Mouse (Mus musculus) forebrain, postnatal 0 days (tissue): ENCODE measurements around the gene Fcgr3. TPM values are rescaled to one million over a fixed set of nuclear protein-coding genes. Genes with fewer than 3 reads are reported as not detected.

Source experiments
- ATAC-seq: fragments of 200-750 bp; cut with Nextera tagmentation; 2 replicates; pipeline ENCODE4 v1.8.0; 2017; ENCODE audit warnings: mild to moderate bottlenecking, moderate library complexity
- DNase-seq: peaks from one replicate; pipeline ENCODE4 v3.0.0-alpha.2; 2015
- H3K27ac ChIP-seq: fragments of 300-500 bp; sonication (generic); 2 replicates; pipeline ENCODE4 v1.5.1; 2014; ENCODE audit warnings: low read depth, mild to moderate bottlenecking, antibody characterized with exemption, low read length, moderate library complexity, mixed read lengths
- H3K27me3 ChIP-seq: fragments of 300-500 bp; sonication (generic); 2 replicates; pipeline ENCODE4 v1.6.1; 2014; ENCODE audit warnings: mild to moderate bottlenecking, low read length, mixed read lengths; ENCODE audit not compliant: insufficient read depth
- H3K36me3 ChIP-seq: fragments of 300-500 bp; sonication (generic); 2 replicates; pipeline ENCODE4 v1.6.1; 2014; ENCODE audit warnings: mild to moderate bottlenecking, moderate library complexity; ENCODE audit not compliant: insufficient read depth
- H3K4me1 ChIP-seq: fragments of 300-500 bp; sonication (generic); 2 replicates; pipeline ENCODE4 v1.6.1; 2014; ENCODE audit warnings: antibody characterized with exemption; ENCODE audit not compliant: insufficient read depth
- H3K4me2 ChIP-seq: fragments of 300-500 bp; sonication (generic); 2 replicates; pipeline ENCODE4 v1.6.1; 2014; ENCODE audit warnings: low read depth, mild to moderate bottlenecking, moderate library complexity
- H3K4me3 ChIP-seq: fragments of 300-500 bp; sonication (generic); 2 replicates; pipeline ENCODE4 v1.5.1; 2014; ENCODE audit warnings: low read depth, low read length, mixed read lengths
- H3K9ac ChIP-seq: fragments of 300-500 bp; sonication (generic); 2 replicates; pipeline ENCODE4 v1.6.1; 2014; ENCODE audit warnings: mild to moderate bottlenecking
- H3K9me3 ChIP-seq: fragments of 300-500 bp; sonication (generic); 2 replicates; pipeline ENCODE4 v1.6.1; 2016; ENCODE audit warnings: low read length
- CTCF ChIP-seq: sonication (generic); IDR thresholded peaks from 2 replicates; pipeline ENCODE4 v1.5.1; 2016; ENCODE audit warnings: antibody characterized with exemption, control low read depth, low read depth
- WGBS: fragments of 180-500 bp; shearing (Covaris S2); extraction: QIAGEN DNeasy Blood & Tissue Kit; methylation state at CpG from one replicate; pipeline ENCODE4 v1.1.7; 2014; 5-methylcytosine and 5-hydroxymethylcytosine counted together
- polyA plus RNA-seq: library from polyadenylated mRNA; unstranded; fragments of >200 nt; fragmentation: Nextera tagmentation; extraction: Ambion mirVana; gene quantifications from 2 replicates; pipeline ENCODE4 v1.2.1, GENCODE M21; 2015
- total RNA-seq: library from RNA; depleted of rRNA; stranded (reverse); fragments of >200 nt; gene quantifications from 2 replicates; pipeline ENCODE4 v1.2.3, GENCODE M21; 2014

Fcgr3 gene
- total and polyA plus RNA-seq, 2 experiments from 2014 or later, result 13.9 to 14.9 TPM

DNA sequence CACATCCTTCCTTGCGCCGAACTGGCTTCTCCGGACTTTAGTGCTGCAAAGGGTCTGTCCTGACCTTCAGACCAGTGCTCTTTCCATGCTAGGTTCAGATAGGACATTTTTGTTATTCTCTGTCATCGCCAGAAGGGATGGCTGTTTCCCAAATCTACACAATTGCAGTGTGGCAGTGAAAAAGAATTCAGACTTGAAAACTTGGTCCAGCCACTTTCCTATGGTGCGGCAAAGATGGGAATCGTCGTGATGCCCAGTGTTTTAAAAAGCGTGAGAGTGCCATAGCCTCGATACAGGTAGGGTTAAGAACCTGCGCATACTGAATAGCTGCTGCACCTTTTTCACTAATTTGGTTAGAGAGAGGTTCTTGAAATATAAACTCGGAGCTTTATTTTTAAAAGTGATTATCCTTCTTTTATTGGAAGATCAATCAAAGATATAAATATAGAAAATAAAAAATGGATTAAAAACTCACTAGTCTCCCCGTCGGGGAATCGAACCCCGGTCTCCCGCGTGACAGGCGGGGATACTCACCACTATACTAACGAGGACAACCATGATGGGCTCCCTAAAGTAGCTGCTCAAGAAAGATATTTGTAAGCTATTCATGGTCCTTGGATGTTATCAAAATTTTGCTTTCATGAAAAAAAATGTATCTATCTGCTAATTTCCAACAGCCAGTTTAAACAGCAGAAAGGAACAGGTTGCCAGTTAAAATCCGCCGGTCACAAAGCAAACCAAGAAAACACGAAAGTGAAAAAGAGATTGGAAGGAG is 28.0 kb downstream of the Fcgr3 start:
- peak; percentile 61 for ATAC-seq
- H3K9me3 ChIP-seq, result no peaks in the 10 kb centered on the region
- peak overlapping the region; percentile 48 for H3K4me3 ChIP-seq
- TF ChIP-seq CTCF, result 0 out of 2 replicates have a peak, but pooled peaks have one; percentile 9
- no peaks in the 10 kb centered on the region for H3K36me3 ChIP-seq
- no peak overlapping the region; the same call in 1 of the 2 replicates for H3K9ac ChIP-seq
- 3% methylated on average over 22 of the region's 22 CpGs for WGBS
- DNase-seq, result peak; percentile 93
- no peak overlapping the region for H3K27ac ChIP-seq
- no peaks in the 10 kb centered on the region for H3K27me3 ChIP-seq
- peak overlapping the region; percentile 52 for H3K4me2 ChIP-seq
- no peaks in the 10 kb centered on the region for H3K4me1 ChIP-seq

DNA sequence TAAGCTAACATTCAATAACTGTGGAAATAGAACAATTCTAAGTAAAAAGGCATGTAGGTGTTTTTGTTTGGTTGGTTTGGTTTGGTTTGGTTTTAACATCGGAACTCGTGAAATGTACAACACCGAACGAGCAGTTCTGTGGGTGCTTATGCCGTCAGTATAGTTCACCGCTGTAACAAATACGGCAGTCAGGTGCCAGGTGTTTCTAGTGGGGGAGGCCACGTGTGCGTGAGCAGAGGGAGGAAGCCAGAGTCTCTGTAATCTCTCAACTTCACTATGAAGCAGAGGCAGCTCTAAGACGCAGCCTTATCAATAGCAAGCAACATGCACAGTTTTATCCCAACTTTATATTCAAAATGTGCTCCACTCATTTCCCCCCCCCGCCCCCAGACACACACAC is 29.1 kb downstream of the Fcgr3 start:
- DNase-seq (no peak), ATAC-seq (no peak)
- no peaks in the 10 kb centered on the region for H3K4me1 ChIP-seq
- WGBS, result 45% methylated on average over 11 of the region's 11 CpGs
- no peak overlapping the region for H3K27ac ChIP-seq
- TF ChIP-seq CTCF, result no peak
- H3K4me2 ChIP-seq, result peak overlapping the region; percentile 67
- no peaks in the 10 kb centered on the region for H3K9me3 ChIP-seq
- 0 out of 2 replicates have a peak overlapping the region, but pooled peaks have one; percentile 9 for H3K4me3 ChIP-seq
- no peaks in the 10 kb centered on the region for H3K36me3 ChIP-seq
- no peaks in the 10 kb centered on the region for H3K27me3 ChIP-seq
- no peak overlapping the region for H3K9ac ChIP-seq

DNA sequence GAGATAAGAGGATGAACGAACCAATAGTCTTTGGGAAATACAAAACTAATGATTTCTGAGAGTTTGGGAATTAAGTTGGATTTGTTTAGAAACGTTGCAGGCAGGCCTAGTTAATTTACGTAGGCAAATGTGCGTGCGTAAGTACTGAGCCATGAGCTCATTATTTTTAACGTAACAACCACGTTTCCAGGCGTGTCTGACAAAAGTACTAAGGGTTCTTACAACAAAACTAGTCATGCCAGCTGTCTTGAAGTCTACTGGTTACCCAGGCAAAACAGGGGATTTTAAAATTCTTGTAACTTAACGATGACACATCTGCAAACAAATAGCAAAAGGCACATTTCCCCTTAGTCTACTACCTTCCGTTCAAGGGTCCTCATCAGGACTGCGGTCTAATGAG is 30.5 kb downstream of the Fcgr3 start:
- no peak for TF ChIP-seq CTCF
- H3K9me3 ChIP-seq, result no peaks in the 10 kb centered on the region
- peak; percentile 25 for ATAC-seq
- peak overlapping the region; percentile 48; the same call in 1 of the 2 replicates for H3K9ac ChIP-seq
- H3K4me2 ChIP-seq, result peak overlapping the region; percentile 67
- no peaks in the 10 kb centered on the region for H3K36me3 ChIP-seq
- DNase-seq, result no peak
- no peak overlapping the region for H3K27ac ChIP-seq
- 2% methylated on average over 11 of the region's 11 CpGs for WGBS
- peak overlapping the region; percentile 60 for H3K4me3 ChIP-seq
- 0 out of 2 replicates have a peak, but pooled peaks cover 7% of the 10 kb centered on the region for H3K27me3 ChIP-seq
- H3K4me1 ChIP-seq, result no peaks in the 10 kb centered on the region

DNA sequence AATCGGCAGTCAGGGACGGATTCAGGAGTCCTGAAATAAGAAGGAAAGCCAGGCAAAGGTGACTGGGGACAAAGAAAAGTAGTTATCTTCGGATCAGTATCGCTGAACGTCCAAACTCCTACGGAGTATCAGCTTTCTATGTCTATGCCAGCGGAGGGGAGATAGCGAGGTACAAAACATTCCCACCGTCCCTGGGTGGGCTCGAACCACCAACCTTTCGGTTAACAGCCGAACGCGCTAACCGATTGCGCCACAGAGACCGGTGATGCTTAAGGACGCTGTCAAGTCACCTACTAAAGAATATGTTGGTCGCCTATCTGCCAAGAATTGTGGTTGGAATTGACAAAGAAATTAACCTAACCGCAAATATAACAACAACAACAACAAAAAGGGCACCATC is 31.0 kb downstream of the Fcgr3 start:
- DNase-seq, result peak; percentile 95
- no peaks in the 10 kb centered on the region for H3K4me1 ChIP-seq
- H3K27ac ChIP-seq, result 0 out of 2 replicates have a peak overlapping the region, but pooled peaks have one; percentile 9
- H3K9me3 ChIP-seq, result no peaks in the 10 kb centered on the region
- no peak for TF ChIP-seq CTCF
- no peaks in the 10 kb centered on the region for H3K36me3 ChIP-seq
- H3K27me3 ChIP-seq, result 0 out of 2 replicates have a peak, but pooled peaks cover 7% of the 10 kb centered on the region
- WGBS, result under 1% methylated on average over 20 of the region's 20 CpGs
- ATAC-seq, result peak; percentile 80
- peak overlapping the region; percentile 60 for H3K4me3 ChIP-seq
- peak overlapping the region; percentile 48 for H3K9ac ChIP-seq
- peak overlapping the region; percentile 67 for H3K4me2 ChIP-seq

DNA sequence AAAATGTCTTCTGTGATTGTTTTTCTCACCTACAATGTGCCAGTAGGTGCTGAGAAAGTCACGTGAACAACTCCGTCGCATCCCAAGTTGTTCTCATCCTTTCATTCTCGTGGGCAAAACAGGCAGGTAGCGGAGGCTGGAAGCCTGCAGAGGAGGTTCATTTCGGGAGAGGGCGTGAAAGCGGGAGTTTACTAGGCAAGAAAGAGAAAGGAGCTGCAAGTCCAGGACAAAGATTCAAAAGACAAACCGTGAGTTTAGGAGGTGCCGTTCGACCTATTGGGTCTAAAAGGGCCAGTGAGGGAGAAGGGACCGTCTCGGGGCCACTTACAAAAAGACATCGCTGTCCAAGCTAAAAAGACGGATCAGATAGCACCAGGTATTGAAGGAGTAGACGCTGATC is 31.5 kb downstream of the Fcgr3 start:
- ATAC-seq, result 0 out of 2 replicates have a peak, but pooled peaks have one; percentile 4
- Histone ChIP-seq H3K4me1 (no peaks in the 10 kb centered on the region), H3K4me2 (peak overlapping the region; percentile 67), H3K4me3 (peak overlapping the region; percentile 60), H3K9me3 (no peaks in the 10 kb centered on the region), H3K36me3 (no peaks in the 10 kb centered on the region), H3K27ac (0 out of 2 replicates have a peak overlapping the region, but pooled peaks have one; percentile 9), H3K27me3 (0 out of 2 replicates have a peak, but pooled peaks cover 7% of the 10 kb centered on the region), H3K9ac (peak overlapping the region; percentile 48)
- under 1% methylated on average over 16 of the region's 16 CpGs for WGBS
- no peak for TF ChIP-seq CTCF
- DNase-seq, result peak; percentile 60

DNA sequence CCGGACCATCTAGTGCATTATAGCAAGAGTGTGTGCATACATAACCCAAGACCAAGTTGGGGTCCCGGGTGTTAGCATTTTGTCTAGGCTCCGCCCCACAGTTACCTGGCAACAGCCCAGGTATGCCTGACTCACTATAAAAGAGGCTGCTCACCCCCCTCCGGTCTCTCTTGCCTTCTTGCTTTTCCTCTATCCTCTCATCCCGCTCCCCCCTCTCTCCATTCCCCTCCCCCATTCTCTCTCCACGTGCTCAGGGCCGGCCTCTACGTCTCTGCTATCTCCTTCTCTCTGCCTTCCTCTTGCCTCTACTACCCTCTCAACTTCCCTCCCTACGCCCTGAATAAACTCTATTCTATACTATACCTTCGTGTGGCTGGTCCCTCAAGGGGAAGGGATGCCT is 32.0 kb downstream of the Fcgr3 start:
- H3K4me2 ChIP-seq, result peak overlapping the region; percentile 67
- no peaks in the 10 kb centered on the region for H3K9me3 ChIP-seq
- 3% methylated on average over 10 of the region's 10 CpGs for WGBS
- H3K4me3 ChIP-seq, result peak overlapping the region; percentile 60
- H3K36me3 ChIP-seq, result no peaks in the 10 kb centered on the region
- ATAC-seq, result peak; percentile 19
- 0 out of 2 replicates have a peak, but pooled peaks cover 7% of the 10 kb centered on the region for H3K27me3 ChIP-seq
- peak; percentile 46 for DNase-seq
- peak overlapping the region; percentile 48 for H3K9ac ChIP-seq
- no peak overlapping the region for H3K27ac ChIP-seq
- H3K4me1 ChIP-seq, result no peaks in the 10 kb centered on the region
- TF ChIP-seq CTCF, result no peak

DNA sequence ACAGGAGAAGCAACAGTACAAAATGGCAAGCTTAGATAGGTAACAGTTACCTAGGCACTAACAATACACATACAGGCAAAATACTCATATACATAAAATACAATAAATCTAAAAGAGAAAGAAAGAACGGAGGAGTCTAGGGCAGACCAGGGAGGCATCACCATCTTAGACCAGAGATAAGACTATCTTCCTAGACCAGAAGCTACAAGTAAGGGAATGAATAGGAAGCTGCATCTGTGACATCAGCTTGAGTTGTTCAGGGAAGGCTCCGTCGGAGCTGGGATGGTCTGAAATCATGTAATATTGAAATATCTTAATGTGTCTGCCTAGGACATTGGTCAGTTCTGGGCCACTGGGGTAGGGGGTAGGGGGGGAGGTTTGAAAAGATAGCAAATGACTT is 33.0 kb downstream of the Fcgr3 start:
- Histone ChIP-seq H3K4me3 (no peak overlapping the region), H3K36me3 (no peaks in the 10 kb centered on the region), H3K27ac (no peak overlapping the region), H3K9ac (no peak overlapping the region), H3K4me2 (no peak overlapping the region), H3K9me3 (no peaks in the 10 kb centered on the region), H3K4me1 (no peaks in the 10 kb centered on the region), H3K27me3 (0 out of 2 replicates have a peak, but pooled peaks cover 7% of the 10 kb centered on the region)
- ATAC-seq, result no peak
- 91% methylated on average over 3 of the region's 3 CpGs for WGBS
- no peak for DNase-seq
- TF ChIP-seq CTCF, result no peak
